Mouse (Mus musculus) cerebellum, adult 9-10 months (tissue): Measurements from ENCODE around the gene Kmt2b.
A peak's percentile ranks its signal among the peaks of the same experiment; 100 is the strongest.

Experiments used
- DNase-seq: peaks from one replicate; pipeline ENCODE4 v3.0.0; 2022

Gene Kmt2b

GRCm38 (mm10) chr7:30588676-30589434, at the start of gene Kmt2b:
Gene Kmt2b, minus strand, starts transcription at chr7:30588726.
- DNase-seq = peak; percentile 96

DNA sequence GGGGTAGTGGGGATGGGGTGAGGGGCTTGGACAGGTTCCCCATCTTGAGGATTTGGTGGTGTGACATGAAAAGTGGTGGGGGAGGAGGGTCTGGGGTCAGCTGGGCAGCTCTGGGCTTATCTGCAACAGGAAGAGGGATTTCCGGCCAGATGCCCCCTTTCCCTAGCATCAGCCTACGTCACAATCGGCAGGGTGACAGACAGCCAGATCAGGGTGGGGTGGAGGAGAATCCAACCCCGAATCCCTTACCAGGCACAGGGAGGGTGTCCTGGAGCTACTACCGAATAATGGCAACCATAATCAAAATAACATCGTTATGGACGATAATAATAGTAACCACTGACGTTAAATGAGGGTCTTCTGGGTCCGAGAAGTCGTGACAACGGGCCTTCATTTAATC, 47.9 kb upstream of the Kmt2b start:
- no peak for DNase-seq

DNA sequence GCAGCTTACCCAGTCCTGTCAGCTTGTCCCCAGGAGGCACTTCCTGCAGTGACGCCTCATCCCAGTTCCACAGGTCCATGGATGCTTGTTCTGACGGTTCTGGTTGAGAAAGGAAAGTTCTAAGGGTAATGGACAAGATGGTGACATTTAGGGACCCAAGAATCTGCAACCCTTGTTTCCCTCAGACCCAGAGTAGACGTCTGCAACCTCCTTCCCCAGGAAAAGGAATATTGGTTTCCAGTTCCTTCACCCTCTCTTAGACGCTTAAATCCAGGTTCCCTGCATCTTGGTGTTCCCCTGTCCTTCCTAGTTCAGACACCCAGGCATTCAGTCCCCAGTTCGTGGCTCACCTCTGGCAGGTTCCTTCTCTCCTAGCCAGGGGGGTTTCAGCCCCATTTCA, 47.2 kb upstream of the Kmt2b start, which contains the start of gene Etv2:
Gene Etv2, minus strand, starts transcription at position 101 of the 400 bp plus-strand sequence.
- no peak for DNase-seq

- DNase-seq = no peak
Measured at GRCm38 (mm10) chr7:30634621-30635020, 46.1 kb upstream of the Kmt2b start.

- no peak for DNase-seq
Measured at GRCm38 (mm10) chr7:30633762-30634412, 45.4 kb upstream of the Kmt2b start.

- no peak for DNase-seq
Measured at GRCm38 (mm10) chr7:30629013-30629412, 40.5 kb upstream of the Kmt2b start.

GRCm38 (mm10) chr7:30626647-30627046, 38.1 kb upstream of the Kmt2b start:
- DNase-seq = no peak

GRCm38 (mm10) chr7:30625530-30626384, 37.2 kb upstream of the Kmt2b start, which contains the start of gene Cox6b1:
Gene Cox6b1, minus strand, starts transcription at chr7:30626151.
- peak; percentile 87 for DNase-seq

DNA sequence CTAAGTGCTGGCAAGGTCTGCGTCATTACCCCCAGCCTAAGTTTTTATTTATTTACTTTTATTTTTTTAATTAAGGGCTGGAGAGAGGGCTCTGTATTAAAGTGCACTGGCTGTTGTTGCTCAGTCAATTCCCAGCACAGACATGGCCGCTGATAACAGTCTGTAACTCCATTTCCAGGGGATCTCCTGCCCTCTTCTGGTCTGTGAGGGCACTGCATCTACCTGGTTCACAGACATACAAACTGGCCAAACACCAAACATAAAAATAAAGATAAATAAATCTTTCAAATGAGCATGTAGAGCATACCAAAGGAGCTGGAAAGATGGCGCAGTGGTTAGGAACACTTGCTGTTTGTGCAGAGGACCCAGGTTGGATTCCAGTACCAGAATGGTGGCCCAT, 30.7 kb upstream of the Kmt2b start:
- no peak for DNase-seq

DNA sequence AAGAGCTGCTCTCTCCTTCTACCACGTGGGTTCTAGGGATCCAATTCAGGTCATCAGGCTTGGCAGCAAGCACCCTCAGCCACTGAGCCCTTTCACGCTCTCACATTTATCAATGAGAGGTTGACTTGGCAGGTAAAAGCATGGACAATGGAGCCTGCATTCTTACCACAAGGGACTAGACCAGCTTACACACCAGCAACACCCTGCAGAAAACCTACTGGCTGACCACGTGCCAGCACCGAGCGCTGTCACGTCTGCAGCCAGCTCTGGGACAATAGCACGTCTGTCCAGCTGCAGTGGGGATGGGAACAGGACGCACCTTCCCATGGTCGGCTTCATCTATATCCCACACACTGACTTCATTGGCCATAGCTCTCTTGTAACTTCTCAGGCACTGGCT, 30.1 kb upstream of the Kmt2b start:
- no peak for DNase-seq

DNA sequence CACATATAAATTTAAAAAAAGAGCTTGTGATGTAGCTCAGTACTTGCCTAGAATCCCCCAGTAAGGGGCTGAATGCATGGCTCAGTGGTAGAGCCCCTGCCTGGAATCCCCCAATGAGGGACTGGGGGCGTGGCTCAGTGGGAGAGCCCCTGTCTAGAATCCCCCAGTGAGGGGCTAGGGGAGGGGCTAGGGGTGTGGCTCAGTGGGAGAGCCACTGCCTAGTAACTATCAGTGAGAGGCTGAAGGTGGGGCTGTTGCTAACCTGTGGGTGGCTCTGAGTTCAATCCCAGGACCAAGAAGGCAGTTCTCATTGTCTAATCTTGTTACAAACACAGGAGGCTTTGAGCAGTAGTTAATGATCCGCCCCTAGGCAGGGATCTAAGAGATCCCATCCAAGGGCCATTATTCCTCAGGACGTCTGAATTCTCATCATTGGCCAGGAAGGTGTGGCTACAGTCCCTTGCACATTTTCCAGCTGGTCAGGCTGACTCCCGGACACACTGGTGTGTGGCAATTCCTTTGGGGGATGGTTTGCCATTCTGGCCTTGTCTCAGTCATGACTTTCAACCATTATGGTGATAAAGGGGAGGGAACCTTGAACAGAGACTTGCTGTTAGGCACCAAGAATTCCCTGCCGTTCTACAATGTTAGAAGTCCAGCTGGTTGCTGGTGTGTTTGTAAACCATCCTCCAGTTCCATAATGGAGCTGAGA, 26.7 kb upstream of the Kmt2b start:
- no peak for DNase-seq

DNA sequence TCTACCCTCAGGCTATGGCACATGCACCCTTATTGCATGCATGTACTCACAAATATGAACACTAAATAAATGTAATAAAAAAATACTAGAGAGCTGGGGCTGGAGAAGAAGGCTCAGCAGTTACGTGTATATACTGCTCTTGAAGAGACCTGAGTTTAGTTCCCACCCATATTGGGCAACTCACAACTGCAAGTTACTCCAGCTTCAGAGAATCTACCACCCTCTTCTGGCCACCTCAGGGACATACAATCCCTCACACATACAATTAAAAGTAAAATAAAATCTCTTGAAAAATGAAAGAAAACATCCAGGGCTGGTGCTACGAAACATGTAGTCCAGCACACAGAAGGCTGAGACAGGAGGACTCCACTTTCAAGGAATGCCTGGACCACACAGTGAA, 25.9 kb upstream of the Kmt2b start:
- DNase-seq = no peak

DNA sequence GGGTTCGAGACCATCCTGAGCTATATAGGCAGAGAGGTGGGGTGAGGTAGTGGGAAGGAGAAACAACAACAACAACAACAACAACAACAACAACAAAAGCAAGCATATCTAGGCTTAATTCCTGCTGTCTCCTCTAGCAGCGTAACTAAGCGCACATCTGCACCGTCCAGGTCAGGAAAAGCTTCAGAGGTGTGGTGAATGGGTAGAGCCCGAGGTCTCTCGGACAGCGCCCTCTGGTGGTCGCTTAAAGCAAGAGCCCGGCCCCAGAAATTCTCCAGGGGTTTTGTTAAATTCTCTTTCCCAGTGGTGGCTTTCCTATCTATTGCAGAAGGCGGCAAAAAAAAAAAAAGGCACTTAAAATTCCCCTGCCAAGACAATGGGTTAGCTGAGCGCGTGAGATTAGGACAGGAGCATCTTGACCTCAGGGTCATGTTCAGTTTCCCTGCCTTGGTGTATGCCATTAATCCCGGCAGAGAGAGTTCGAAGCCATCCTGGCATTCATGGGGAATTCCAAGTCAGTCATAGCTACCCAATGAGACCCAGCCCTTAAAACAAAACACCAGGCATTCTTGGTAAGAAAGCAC, 25.1 kb upstream of the Kmt2b start:
- DNase-seq = peak; percentile 69

DNA sequence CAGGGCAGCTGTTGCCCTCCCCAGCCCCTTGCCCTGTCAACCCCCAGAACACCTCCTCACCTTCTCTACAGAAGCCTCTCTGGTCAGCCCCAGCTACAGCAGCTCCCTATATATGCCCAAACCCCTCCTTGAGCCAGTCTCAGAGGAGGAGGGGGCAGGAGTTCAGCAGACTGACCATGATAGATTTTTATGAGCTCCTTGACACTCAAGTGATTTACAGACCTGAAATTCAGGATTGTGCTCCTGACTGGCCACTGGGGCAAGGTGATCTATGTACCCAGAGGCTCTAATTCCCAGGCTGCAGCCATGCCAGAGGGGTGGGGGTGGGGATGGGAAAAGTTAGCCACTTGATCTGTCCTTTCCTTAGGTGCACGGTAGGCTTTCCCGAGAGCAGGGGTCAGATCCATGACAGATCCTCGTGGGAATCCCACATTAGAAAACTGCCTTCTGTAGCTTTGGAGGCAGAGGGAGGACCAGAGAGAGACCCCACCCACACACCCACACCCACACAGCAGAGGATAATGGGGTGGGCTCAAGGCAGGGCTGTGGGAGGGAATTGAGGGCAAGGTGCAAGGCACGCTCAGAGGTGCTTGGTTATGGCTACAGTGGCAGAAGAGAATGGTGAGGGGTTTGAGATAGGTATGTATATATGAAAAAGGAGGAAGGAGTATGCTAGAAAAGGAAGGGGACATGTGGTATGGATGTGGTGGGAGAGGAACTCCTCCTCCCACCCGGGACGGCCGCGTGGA, 24.3 kb upstream of the Kmt2b start, which contains the start of gene Upk1a:
Gene Upk1a, minus strand, starts transcription at position 194 of the 749 bp plus-strand sequence.
- DNase-seq = no peak

- no peak for DNase-seq
Measured at GRCm38 (mm10) chr7:30610043-30610442, 21.5 kb upstream of the Kmt2b start.

GRCm38 (mm10) chr7:30608476-30608875, 19.9 kb upstream of the Kmt2b start:
- DNase-seq = no peak

- no peak for DNase-seq
Measured at GRCm38 (mm10) chr7:30607706-30608309, 19.3 kb upstream of the Kmt2b start.

- no peak for DNase-seq
Measured at GRCm38 (mm10) chr7:30604944-30605343, 16.4 kb upstream of the Kmt2b start.

DNA sequence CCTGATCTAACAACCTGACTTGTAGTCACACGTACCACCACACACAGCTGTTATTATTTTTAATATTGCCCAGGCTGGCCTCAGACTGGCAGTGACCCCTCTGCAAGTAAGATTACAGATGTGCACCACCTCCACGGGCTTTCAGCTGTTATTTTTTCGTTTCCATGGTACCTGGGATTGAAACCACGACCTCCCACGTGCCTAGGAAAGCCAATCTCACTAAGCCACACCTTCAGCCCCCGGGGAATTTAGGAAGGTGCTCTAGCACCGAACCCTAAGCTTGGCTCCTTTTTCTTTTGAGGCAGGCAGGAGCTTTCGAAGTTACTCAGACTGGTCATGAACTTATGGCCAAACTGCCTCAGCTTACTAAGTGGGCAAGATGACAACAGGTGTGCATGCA, 15.9 kb upstream of the Kmt2b start:
- DNase-seq = no peak

DNA sequence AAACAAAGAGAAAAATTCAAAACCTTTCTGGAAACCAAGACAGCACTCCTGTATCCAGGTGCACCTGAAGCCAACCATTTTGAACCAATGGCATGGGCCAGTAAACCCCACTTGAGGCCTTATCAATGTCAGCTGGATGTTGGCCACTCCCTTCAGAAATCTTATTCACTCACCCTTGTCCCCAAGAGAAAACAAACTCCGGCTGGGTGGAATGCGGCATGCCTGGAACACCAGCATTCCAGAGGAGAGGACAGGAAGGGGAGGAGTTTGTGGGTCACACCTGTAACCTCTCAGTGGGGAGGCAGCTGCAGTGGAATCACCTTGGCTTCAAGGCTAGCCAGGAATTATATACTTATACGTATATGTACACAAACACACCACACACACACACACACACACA, 14.1 kb upstream of the Kmt2b start:
- DNase-seq = no peak

DNA sequence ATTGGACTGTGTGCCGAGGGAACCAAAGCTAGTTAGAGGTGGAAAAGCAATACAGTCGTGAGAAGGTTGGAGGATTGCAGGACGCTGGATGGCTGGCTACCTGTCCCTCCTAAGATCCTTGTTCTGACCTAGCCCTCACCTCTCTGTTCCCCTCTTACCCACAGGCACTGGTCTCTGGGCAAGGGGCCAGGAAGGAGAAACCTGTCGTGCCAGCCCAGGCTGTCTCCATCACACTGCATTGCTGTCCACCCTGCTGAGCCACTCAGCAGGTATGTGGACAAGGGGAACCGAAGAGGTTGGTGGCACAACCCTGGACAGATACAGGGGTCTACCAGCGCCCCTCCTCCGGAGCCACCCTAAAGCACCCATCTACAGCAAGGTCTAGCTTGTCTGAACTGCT, 12.1 kb upstream of the Kmt2b start:
- no peak for DNase-seq
